Mouse (Mus musculus) cerebellum, adult 11 months (tissue): ENCODE results near the gene Arhgef28.

Experiments used
- DNase-seq: peaks from one replicate; pipeline ENCODE4 v3.0.0; 2022

Gene Arhgef28

DNA sequence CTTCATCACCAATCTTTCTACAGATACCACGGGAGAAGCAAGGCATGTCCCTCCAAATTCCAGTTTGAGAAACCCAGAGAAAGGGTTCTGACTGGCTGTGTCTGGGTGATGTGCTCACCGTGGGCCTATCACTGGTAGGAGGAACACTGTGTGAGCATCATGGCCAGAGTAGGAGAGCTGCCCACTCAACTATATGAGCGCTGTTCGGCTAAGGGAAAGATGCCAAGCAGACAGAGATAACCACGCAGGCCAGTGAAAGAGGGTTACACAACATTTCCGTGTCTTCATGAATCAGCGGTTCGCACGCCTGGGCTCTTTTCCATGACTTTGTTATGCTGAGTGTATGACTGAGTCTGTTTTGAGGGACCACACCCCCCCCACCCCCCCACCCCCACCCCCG lies 197.7 kb downstream of the Arhgef28 start:
- no peak for DNase-seq

DNA sequence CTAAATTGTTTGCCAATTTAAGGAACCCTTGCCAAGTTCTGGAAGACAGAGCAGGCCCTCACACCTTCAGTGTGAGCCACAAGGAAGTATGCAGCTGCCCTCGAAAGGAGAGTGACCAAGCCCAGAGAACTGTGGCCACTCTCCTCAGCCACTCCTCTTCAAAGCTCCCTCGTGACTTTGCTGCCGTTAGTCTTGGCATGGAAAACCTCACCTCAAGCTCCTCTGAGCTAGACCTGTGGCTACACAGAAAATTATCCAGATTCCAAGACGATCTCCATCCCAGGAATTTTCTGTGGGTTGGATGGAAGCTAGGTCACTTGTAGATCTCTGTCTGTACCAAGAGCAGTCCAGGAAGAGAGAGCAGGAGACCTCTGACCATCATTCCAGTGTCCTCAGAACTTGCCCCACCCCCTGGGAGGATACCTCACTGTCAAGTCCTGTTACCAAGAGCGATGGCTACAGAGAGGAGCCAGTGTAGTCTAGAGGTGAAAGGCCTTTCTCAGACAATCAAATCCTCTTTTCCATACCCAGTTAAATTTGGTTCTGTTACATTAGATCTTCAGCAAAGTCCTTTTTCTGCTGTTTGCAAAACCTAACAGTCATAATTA lies 200.5 kb downstream of the Arhgef28 start:
- DNase-seq: no peak

- DNase-seq: no peak
Measured at GRCm38 (mm10) chr13:98004647-98005414, 201.4 kb downstream of the Arhgef28 start.

GRCm38 (mm10) chr13:98003690-98004089 lies 202.5 kb downstream of the Arhgef28 start:
- no peak for DNase-seq

GRCm38 (mm10) chr13:98002598-98002997 lies 203.6 kb downstream of the Arhgef28 start:
- DNase-seq: no peak

- DNase-seq: no peak
Measured at GRCm38 (mm10) chr13:98002121-98002520, 204.1 kb downstream of the Arhgef28 start.

DNA sequence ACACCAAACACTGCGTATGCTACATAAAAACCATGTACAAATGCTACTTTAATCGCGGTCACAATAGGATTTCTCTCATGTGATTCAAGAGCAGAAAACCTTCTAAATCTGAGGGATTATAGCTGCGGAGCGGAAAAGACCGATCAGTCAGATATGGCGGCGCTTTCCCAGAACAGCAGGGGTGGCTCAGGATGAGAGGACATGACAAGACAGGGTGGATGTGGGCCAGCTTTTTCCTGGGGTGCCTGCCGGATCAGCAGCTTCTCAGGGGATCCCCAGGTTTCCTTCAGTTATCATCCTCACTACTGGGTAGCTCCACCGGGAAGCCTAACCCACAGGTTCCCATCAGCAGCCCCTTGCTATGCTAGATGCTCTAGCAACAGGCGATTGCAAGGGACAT lies 204.5 kb downstream of the Arhgef28 start:
- DNase-seq: no peak

- no peak for DNase-seq
Measured at GRCm38 (mm10) chr13:98000841-98001240, 205.4 kb downstream of the Arhgef28 start.

- DNase-seq: no peak
Measured at GRCm38 (mm10) chr13:97999130-97999529, 207.1 kb downstream of the Arhgef28 start.

- no peak for DNase-seq
Measured at GRCm38 (mm10) chr13:97998570-97998969, 207.7 kb downstream of the Arhgef28 start.

GRCm38 (mm10) chr13:97990939-97991338 lies 215.3 kb downstream of the Arhgef28 start:
- DNase-seq: no peak

GRCm38 (mm10) chr13:97988796-97989195 lies 217.4 kb downstream of the Arhgef28 start:
- DNase-seq: no peak

GRCm38 (mm10) chr13:97986691-97987090 lies 219.5 kb downstream of the Arhgef28 start:
- no peak for DNase-seq

DNA sequence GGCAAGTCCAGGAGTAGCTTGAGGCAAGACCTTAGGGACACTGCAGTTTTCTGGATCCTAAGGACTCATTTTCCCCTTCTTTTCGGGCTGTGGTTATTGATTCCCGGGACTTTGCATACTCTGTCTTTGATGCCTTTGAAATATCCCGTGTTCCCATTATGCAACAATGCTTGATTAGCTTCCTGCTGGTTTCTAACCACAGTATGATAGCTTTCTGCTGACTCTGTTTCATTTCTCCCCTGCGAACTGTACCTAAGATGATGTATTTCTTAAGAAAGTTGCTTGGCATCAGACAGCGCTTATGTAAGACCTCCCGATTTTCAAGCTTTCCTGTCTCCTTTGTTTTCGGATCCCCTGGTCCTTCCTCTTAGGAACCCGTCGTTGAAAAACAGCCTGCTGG lies 229.1 kb downstream of the Arhgef28 start:
- no peak for DNase-seq

DNA sequence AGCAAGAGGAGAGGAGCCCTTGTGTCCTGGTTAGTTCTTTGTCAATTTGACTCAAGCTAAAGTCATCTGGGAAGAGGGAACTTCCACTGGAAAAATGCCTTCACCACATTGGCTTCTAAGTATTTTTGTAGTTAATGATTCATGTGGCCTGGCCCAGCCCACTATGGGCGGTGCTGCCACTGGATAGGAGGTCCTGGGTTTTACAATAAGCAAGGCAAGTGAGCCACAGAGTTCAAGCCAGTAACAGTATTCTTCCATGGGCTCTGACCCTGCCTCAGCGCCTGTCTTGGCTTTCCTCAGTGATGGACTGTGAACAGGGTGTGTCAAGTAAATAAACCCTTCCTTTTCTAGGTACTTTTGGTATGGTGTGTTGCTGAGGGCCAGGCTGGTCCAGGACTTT lies 229.6 kb downstream of the Arhgef28 start:
- DNase-seq: no peak

DNA sequence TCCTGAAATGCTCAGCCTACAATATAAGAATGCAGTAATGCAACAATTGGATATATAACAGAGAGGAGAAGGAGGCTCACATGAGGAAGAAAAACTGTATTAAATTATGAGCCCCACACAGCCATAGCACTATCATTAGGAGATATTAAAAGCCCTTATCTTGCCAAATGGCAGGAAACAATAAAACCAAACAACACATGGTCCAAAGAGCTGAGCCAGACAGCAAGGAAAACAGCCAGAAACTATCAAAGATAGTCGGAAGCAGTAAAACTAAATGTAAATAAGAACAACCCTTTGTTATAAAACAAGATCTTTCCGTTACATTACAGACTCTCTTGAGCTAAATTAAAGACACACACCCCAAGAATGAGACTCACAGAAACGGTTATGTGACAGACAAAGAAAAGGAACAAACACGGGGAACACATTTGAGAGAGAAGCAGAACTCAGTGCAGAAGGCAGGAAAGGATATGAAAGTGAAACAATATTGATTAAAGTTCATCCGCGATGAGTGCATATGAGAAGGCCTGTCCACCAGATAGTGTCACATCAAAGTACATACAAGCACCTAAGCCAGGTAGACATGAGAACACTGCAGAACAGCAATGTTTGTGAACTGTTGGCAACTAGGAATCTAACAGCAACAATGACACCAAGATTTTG lies 231.6 kb downstream of the Arhgef28 start:
- DNase-seq: no peak

DNA sequence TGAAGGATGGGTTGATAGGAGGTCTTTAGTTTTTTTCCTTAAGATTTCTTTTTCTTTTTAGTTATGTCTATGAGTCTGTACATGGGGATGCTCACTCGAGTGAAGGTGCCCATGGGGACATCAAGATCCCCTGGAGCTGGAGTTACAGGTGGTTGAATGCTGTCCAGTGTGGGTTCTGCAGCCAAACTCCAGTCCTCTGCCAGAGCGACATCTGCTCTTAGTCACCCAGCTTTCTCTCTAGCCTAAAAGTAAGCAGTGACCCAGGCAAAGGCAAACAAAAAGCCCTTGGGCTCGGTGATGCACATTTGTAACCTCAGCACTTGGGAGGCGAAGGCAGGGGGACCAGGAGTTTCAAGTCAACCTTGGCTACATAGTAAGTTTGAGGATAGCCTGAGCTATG lies 232.3 kb downstream of the Arhgef28 start:
- no peak for DNase-seq

DNA sequence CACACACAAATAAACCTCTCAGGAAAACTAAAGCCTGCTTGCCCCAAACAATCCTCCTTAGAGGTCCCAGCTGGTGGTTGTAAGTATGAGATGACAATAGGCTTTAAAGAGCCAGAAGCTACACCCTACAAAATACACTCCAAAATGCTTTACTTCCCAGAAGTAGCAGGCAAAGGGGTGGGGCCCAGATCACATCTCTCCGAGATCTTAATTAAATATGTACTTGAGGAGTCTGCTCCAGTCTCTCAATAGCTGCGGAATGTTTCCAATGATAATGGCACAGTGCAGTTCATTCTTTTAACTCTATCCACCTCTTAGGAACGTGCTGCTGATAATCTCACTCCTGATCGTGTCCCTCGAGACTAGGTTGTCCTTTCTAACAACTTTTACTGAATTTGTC lies 240.2 kb downstream of the Arhgef28 start:
- DNase-seq: no peak

DNA sequence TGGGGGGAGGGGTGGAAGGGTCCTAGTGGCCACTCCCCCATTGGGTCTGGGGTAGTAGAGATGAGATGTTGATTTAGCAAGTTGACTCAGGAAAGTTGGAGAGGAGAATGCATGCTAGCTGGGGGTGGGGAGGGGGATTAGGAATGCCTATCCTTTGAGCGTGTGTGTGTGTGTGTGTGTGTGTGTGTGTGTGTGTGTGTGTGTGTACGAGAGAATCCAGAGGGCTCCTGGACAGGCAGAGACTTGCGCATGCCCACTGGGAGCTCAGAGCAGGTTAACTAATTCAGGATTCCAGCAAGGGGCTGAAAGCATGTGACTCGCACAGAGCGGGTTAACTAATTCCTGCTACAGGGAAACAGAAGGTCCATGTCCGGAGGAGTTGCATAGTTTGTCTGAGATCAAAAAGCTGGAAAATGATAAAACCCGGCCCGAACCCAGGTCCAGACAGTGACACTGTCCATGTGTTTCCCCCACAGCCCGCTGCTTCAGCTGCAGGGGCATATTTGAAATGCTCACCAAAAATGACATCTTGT lies 241.3 kb downstream of the Arhgef28 start:
- no peak for DNase-seq

DNA sequence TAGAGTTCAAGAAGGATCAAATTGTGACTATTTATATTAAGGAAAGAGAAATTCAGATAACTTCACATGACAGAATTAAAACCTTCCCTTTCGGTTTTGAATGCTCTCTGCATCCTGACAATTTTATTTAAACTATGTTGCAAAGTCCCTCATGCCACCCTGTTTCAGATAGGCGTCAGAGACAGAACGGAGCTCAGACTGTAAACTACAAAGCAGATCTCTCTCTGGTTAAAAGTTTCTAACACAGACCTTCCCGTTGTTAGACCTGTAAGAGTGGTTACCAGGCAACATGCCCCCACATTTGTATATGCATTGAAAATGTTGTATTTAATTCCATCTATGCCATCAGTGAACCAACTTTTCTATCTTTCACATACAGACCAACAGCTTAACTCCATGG lies 246.1 kb downstream of the Arhgef28 start:
- no peak for DNase-seq

DNA sequence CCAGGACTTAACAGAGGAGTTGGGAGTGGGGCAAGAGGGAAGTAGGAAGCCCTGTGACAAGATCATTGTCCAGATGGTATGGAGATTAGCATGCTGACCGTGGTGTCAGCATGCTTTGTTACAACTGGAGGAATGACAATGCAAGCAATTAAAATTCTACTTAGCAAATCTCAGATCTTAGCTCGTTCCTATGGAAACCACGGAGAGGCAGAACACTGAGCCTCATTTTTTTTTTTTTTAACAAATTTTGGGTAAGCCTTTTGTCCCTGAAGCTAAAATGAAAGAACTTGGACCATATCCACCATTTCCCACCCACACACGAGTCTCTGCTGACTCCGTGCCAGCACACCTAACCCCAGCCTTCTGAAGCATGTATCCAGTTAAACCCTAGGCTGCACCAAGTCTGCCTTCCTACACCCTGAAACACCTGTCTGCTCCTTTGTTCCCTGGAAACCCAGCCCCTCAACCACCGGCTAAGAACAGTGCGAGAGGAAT lies 246.8 kb downstream of the Arhgef28 start:
- DNase-seq: no peak

GRCm38 (mm10) chr13:97955759-97956158 lies 250.5 kb downstream of the Arhgef28 start:
- DNase-seq: no peak

GRCm38 (mm10) chr13:97954956-97955496 lies 251.2 kb downstream of the Arhgef28 start:
- no peak for DNase-seq
